Mouse (Mus musculus): Measurements from ENCODE around the gene Mettl22.
A peak's percentile ranks its signal among the peaks of the same experiment; 100 is the strongest.

Gene Mettl22

GRCm38 (mm10) chr16:8470603-8471481 is at the start of gene Mettl22:
TSS of gene Mettl22 (plus strand) at chr16:8470788.
- peak; percentile 94 for DNase-seq (ENCODE audit: low read depth)

GRCm38 (mm10) chr16:8420842-8421241 is 49.7 kb upstream of the Mettl22 start:
- DNase-seq (ENCODE audit: low read depth) = no peak

DNA sequence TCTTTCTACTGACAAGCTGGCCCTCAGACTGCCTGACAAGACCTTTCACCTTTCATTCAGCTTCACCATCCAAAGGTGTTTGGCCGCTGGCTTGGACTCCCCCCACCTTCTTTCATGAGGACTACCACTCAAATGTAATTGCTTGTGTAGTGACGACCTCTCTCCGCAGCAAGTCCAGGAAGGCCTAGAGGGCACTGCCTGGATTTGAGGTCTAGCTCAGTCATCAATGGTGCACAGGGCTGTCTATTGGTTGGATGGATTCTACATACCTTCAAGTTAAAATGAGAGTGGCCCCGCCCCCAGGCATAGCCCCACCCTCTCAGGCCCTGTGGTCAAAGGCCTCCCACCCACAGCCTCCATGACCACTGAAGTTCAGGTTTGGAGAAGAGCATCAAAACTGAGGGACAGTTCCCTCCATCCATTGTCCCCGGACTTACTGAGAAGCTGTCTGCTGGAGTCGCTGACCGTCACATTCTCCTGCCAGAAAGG is 46.9 kb upstream of the Mettl22 start:
- DNase-seq (ENCODE audit: low read depth) = no peak

DNA sequence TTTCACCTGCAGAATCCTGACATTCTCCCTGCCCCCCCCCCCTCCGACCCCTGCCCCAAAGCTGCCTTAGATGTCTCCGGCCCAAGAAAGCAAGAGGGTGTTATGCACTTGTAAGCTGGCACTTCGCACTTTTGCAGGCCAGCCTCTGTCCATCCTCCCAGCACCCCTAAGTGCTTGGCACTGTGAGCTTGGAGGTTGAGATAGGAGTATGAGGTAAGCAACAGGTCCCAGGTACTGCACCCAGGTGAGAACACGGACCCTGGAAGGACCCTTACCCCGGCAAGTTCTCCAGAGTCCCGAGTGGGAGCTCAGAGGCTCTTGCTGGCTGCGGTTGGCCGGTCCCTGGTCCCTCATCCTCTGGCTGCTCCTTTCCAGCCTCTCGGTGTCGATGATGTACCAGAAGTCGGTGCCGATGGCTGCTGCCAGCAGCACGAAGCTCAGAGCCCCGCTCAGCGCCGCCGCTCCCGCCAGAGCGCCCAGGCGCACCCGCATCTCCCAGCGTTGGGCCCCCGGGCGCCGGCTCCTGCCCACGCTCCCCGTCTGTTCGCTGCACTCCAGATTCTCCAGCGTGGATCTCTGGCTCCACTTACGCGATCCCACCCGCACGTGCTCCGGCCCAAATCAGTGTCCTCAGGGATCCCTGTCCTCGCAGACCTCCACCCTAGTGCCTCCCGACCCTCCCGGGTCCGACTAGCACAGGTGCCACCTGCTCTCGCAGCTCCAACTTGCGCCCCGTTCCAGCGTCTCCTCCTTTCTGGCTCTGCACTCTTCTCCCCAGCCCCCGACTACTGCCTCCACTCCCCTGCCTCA is 46.2 kb upstream of the Mettl22 start:
- no peak for DNase-seq (ENCODE audit: low read depth)

DNA sequence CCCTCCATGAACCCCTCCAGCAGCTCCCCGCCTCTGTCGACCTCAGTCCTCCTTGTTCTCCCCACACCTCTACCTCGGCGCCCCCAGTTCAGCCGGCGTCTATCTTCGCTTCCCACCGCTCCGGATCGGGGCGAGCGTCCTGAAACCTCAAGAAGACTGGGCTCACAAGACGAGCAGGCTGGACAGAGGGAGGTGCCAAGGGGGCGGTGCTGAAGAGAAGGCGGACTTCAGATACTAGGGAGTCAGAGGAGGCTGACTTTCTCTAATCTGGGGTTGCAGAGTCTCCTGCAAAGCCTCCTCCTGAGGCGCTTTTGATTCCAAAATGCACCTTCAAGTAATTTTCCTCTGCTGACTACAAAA is 45.6 kb upstream of the Mettl22 start, which contains the start of gene Tmem114:
Tmem114 (minus strand) TSS at position 166 of the 360 bp plus-strand sequence.
- DNase-seq (ENCODE audit: low read depth) = no peak

- DNase-seq (ENCODE audit: low read depth) = no peak
Measured at GRCm38 (mm10) chr16:8425736-8426135, 44.9 kb upstream of the Mettl22 start.

GRCm38 (mm10) chr16:8429531-8429930 is 41.1 kb upstream of the Mettl22 start:
- DNase-seq (ENCODE audit: low read depth) = no peak

DNA sequence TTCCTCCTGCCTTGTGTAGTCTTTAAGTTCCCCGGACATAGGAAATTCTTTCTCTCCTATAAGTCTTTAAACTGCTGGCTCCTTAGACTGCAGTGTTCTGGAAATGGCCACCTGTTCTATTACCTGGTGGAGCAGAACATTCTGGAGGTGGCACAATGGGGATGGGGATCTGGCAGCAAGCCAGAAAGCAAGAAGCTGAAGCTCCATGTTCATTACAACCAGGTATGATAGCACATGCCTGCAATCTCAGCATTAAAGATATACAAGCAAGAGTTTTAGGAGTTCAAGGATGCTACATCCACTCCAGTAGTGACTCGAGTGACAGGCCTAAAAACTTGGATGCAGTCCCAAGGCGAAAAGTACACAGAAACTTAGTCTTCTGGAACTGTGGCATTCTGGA is 38.0 kb upstream of the Mettl22 start:
- no peak for DNase-seq (ENCODE audit: low read depth)

GRCm38 (mm10) chr16:8444911-8445310 is 25.7 kb upstream of the Mettl22 start:
- DNase-seq (ENCODE audit: low read depth) = no peak

DNA sequence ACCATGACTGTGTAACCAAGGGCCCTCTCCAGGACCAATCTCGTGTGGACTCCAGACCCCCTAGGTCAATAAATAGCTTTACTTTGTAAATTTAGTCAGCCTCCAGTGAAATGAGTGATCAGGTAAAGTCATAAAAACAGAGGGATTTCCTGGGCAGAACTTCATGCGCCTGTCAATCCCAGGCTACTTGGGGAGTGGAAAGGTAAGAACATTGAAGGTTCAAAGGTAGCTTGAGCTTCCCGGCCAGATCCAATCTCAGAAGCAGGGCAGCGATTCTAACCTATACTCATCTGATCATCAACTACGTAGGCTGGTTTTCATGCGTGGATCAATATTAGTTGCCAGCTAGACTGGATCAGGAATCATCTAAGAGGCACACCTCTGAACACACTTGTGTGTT is 24.3 kb upstream of the Mettl22 start:
- no peak for DNase-seq (ENCODE audit: low read depth)

- DNase-seq (ENCODE audit: low read depth) = no peak
Measured at GRCm38 (mm10) chr16:8453301-8453700, 17.3 kb upstream of the Mettl22 start.

DNA sequence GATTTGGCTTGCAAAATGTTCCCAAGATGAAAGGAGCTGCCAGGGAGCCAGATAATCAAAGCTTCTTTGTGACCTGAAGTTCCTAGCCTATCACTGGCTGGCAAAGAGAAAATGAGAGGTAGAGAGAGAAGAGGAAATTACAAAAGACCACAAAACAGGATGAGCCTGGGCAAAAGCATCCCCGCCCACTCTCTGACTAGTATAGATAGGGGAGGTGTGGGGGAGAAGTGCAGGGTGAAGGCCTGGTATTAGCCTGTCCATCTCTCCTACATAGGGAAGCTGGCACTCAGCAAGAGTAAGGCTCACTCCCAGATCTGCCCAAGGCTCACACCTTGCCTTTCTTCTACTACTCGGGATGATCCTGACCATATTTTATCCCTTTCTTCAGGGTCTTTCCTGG is 15.4 kb upstream of the Mettl22 start:
- peak; percentile 55 for DNase-seq (ENCODE audit: low read depth)

DNA sequence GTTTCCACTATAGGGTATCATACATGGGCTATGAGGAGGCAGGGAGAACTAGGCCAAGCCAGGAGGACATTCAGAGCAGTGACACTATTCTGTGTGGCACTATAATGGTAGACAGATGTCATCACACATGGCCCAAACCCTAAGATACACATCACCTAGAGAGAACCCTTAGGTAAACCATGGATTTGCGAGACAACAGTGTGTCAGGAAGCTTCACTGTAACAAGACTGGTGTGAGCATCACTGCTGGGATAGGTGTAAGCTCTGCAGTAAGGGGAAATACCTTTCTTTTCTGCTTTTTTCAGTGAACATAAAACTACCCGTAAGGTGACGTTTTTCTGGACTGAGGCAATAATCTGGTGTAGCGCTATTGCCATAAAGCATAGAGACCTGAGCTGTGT is 12.2 kb upstream of the Mettl22 start:
- DNase-seq (ENCODE audit: low read depth) = no peak

DNA sequence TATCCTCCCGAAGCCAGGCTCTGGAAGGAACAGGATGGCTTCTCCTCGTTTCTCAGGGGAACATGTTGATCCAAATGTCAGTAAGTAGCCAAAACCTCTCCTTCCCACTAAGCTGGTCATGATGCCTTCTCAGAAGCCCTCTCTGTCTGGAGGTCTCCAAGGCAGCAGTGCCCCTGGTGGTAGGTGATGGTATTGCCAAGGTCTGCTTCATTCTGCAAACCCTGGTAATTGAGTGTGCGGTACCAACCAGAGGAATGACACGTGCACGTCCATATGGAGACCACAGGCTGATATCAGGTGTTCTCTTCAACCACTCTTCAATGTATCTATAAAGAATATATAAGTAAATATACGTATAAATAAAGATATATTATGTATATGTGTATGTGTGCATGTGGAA is 11.5 kb upstream of the Mettl22 start:
- DNase-seq (ENCODE audit: low read depth) = peak; percentile 84

- DNase-seq (ENCODE audit: low read depth) = no peak
Measured at GRCm38 (mm10) chr16:8470132-8470531, 456 bp upstream of the Mettl22 start.

- DNase-seq (ENCODE audit: low read depth) = no peak
Measured at GRCm38 (mm10) chr16:8487396-8488005, 16.9 kb downstream of the Mettl22 start.

GRCm38 (mm10) chr16:8489340-8489739 is 18.8 kb downstream of the Mettl22 start:
- no peak for DNase-seq (ENCODE audit: low read depth)

DNA sequence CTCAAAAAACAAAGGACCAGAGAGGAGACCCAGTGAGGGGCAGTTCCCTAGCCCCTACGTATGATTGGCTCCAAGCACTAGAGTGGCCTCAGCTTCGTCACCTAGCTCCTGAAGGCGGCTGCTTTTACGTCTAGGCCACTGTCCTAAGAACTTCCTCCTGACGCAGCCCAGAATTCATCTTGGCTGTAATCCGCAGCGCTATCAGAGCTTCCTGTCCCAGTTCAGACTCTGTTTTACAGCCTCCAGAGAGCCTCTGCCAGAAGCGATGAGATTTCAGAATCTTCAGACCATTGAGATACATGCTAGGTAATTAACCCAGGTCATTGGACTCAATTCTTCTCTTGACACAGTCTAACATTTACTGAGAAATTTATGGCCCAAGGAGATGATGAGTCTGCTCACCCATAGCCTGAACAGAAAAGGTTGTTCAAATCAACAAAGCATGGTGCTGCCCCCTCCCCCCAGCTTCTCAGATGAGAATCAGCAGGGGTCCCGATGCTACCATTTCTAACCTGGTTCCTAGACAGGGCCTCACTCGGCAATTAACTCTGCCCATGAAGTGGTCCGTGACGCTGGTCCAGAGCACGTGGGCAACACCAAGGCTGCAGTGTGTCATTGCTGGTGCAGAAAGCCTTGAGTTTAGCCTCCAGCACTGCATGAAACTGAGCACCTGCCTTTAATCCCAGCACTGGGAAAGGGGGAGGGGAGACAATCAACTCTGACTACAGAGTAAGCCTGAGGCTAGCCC is 21.3 kb downstream of the Mettl22 start:
- DNase-seq (ENCODE audit: low read depth) = no peak

- DNase-seq (ENCODE audit: low read depth) = peak; percentile 72
Measured at GRCm38 (mm10) chr16:8494268-8494667, 23.7 kb downstream of the Mettl22 start.

DNA sequence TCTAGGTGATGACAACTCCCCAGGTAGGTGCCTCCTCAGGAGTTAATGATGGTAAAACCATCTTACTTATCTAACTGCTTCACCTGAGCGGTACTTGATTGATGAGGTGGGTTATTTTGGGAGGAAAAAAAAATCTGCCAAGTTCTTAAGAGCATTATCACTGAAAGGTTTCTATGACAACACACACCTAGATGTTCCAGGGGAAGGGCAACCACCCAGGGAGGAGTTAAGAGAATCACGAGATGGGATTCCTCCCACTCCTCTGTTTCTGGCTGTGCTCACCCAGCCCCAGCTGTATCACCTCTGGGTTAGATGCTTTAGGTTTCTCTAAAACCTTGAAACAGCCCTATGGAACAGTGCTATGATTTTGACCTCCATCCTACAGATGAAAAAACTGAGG is 26.4 kb downstream of the Mettl22 start:
- no peak for DNase-seq (ENCODE audit: low read depth)

GRCm38 (mm10) chr16:8504271-8504670 is 33.7 kb downstream of the Mettl22 start:
- no peak for DNase-seq (ENCODE audit: low read depth)

DNA sequence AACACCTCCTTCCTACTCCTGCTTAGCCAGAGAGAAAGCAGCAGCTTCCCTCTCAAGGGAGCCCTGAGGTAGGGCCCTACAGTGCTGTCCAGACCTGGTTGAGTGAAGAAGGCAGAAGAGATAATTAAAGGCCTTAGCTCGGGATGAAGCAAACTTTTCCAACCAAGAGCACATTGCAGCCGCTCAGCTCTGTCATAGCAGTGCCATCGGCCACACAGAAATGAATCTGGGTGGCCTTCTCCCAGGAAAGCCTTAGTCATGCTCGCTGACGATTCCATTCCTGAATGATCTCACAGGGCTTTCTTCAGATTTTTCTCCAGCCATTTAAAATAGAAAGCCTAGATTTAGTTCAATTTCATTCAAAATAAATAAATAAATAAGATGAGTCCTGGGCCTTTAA is 39.3 kb downstream of the Mettl22 start:
- no peak for DNase-seq (ENCODE audit: low read depth)
